Mouse (Mus musculus): ENCODE data around the gene Slc25a12. TPM values are rescaled to one million over a fixed set of nuclear protein-coding genes. Genes with fewer than 3 reads are reported as not detected.

Slc25a12 gene
- polyA plus RNA-seq, 1 experiment from 2014 or later: 73.8 TPM

GRCm38 (mm10) chr2:71371790-71372189, 4.2 kb upstream of the Slc25a12 start:
- H3K27ac ChIP-seq (replicated peaks): no peak overlapping the region
- no peaks in the 10 kb centered on the region for H3K36me3 ChIP-seq
- H3K27me3 ChIP-seq: no peaks in the 10 kb centered on the region
- H3K4me2 ChIP-seq: no peak overlapping the region
- no peak for ATAC-seq (ENCODE audit: low read depth)
- WGBS: 90% methylated on average over 5 of the region's 5 CpGs
- no peak overlapping the region for H3K9ac ChIP-seq
- peaks cover 5% of the 10 kb centered on the region for H3K4me1 ChIP-seq (replicated peaks)
- no peak overlapping the region for H3K4me3 ChIP-seq
- H3K9me3 ChIP-seq: no peaks in the 10 kb centered on the region

GRCm38 (mm10) chr2:71368086-71368485, 537 bp upstream of the Slc25a12 start:
- no peak overlapping the region for H3K9ac ChIP-seq
- H3K27ac ChIP-seq (replicated peaks): no peak overlapping the region
- no peak for ATAC-seq (ENCODE audit: low read depth)
- H3K4me3 ChIP-seq: peak overlapping the region; percentile 81
- H3K4me2 ChIP-seq: peak overlapping the region; percentile 70
- H3K36me3 ChIP-seq: no peaks in the 10 kb centered on the region
- peaks cover 22% of the 10 kb centered on the region for H3K4me1 ChIP-seq (replicated peaks)
- no peaks in the 10 kb centered on the region for H3K27me3 ChIP-seq
- 46% methylated on average over 8 of the region's 8 CpGs for WGBS
- no peaks in the 10 kb centered on the region for H3K9me3 ChIP-seq

GRCm38 (mm10) chr2:71366618-71367124, 878 bp downstream of the Slc25a12 start:
- peak; percentile 24; the same call in 1 of the 2 replicates for ATAC-seq (ENCODE audit: low read depth)
- Histone ChIP-seq H3K27ac (replicated peaks) (peak overlapping the region; percentile 84), H3K4me2 (peak overlapping the region; percentile 70), H3K9me3 (no peaks in the 10 kb centered on the region), H3K4me1 (replicated peaks) (peaks cover 22% of the 10 kb centered on the region), H3K36me3 (peaks cover 7% of the 10 kb centered on the region), H3K27me3 (no peaks in the 10 kb centered on the region), H3K4me3 (peak overlapping the region; percentile 81), H3K9ac (peak overlapping the region; percentile 86)
- WGBS: 26% methylated on average over 9 of the region's 9 CpGs

DNA sequence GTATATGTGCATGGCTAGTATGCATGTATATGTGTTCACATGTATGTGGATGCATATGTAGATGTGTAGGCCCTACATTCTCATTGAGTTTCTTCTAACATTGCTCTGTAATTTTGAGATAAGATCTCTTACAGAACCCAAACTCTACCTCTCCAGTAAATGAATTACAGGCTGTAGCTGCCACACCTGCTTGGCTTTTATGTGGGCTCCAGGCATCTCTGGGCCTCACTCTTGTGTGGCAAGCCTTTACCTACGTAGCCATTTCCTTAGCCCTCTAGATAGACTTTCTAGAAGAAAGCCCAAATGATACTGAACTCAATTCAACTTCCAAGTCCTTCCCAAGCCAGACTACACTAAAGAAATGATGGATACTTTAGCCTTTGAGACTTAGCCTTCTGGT, 7.4 kb downstream of the Slc25a12 start:
- ATAC-seq (ENCODE audit: low read depth): no peak
- Histone ChIP-seq H3K27me3 (no peaks in the 10 kb centered on the region), H3K4me2 (no peak overlapping the region), H3K36me3 (peaks cover 27% of the 10 kb centered on the region), H3K9me3 (no peaks in the 10 kb centered on the region), H3K9ac (no peak overlapping the region), H3K27ac (replicated peaks) (no peak overlapping the region), H3K4me1 (replicated peaks) (peaks cover 3% of the 10 kb centered on the region), H3K4me3 (no peak overlapping the region)
- 78% methylated on average over 1 of the region's 1 CpGs for WGBS

- WGBS: 97% methylated on average over 5 of the region's 5 CpGs
These were observed 9.2 kb downstream of the Slc25a12 start for GRCm38 (mm10) chr2:71358347-71358746.

DNA sequence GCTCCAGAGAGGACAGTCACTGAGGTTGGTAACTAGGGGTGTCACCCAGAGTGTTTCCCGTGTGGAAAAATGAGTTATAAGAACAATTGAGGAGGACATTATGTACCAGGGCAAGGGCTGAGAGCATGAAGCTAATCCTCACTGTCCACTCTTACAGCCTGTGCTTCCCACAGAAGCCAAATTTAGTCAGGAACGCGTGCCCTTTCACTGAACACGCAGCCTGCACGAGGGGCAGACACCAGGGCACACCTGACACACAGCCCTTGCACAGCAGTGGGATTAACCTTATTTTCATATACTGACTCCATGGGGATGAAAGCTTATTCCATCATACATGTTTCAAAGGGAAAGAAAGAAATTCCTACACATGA, 13.5 kb downstream of the Slc25a12 start:
- Histone ChIP-seq H3K9me3 (no peaks in the 10 kb centered on the region), H3K9ac (no peak overlapping the region), H3K36me3 (peaks cover 12% of the 10 kb centered on the region; the same call in 1 of the 2 replicates), H3K4me3 (no peak overlapping the region), H3K4me2 (no peak overlapping the region), H3K4me1 (replicated peaks) (no peaks in the 10 kb centered on the region), H3K27ac (replicated peaks) (no peak overlapping the region), H3K27me3 (no peaks in the 10 kb centered on the region)
- ATAC-seq (ENCODE audit: low read depth): no peak
- 76% methylated on average over 5 of the region's 5 CpGs for WGBS

More at GRCm38 (mm10) chr2:71358347-71358746, 9.2 kb downstream of the Slc25a12 start:
- Histone ChIP-seq H3K27me3 (no peaks in the 10 kb centered on the region), H3K9ac (no peak overlapping the region), H3K4me3 (no peak overlapping the region), H3K36me3 (peaks cover 27% of the 10 kb centered on the region), H3K4me1 (replicated peaks) (no peaks in the 10 kb centered on the region), H3K4me2 (no peak overlapping the region), H3K9me3 (no peaks in the 10 kb centered on the region), H3K27ac (replicated peaks) (no peak overlapping the region)
- ATAC-seq (ENCODE audit: low read depth): no peak

- 58% methylated on average over 10 of the region's 10 CpGs for WGBS
- H3K4me3 ChIP-seq: no peak overlapping the region
These were observed 14.1 kb downstream of the Slc25a12 start for GRCm38 (mm10) chr2:71353306-71354054.

GRCm38 (mm10) chr2:71351727-71351987, 15.9 kb downstream of the Slc25a12 start:
- WGBS: 87% methylated on average over 3 of the region's 3 CpGs

More at GRCm38 (mm10) chr2:71353306-71354054, 14.1 kb downstream of the Slc25a12 start:
- Histone ChIP-seq H3K36me3 (peaks cover 9% of the 10 kb centered on the region; the same call in 1 of the 2 replicates), H3K9me3 (no peaks in the 10 kb centered on the region), H3K9ac (no peak overlapping the region), H3K4me2 (no peak overlapping the region), H3K27me3 (no peaks in the 10 kb centered on the region), H3K27ac (replicated peaks) (no peak overlapping the region), H3K4me1 (replicated peaks) (no peaks in the 10 kb centered on the region)
- no peak for ATAC-seq (ENCODE audit: low read depth)

GRCm38 (mm10) chr2:71350904-71351726, 16.4 kb downstream of the Slc25a12 start:
- Histone ChIP-seq H3K4me2 (no peak overlapping the region), H3K27ac (replicated peaks) (no peak overlapping the region), H3K27me3 (no peaks in the 10 kb centered on the region), H3K4me1 (replicated peaks) (no peaks in the 10 kb centered on the region), H3K9ac (no peak overlapping the region), H3K36me3 (no peaks in the 10 kb centered on the region), H3K9me3 (no peaks in the 10 kb centered on the region), H3K4me3 (no peak overlapping the region)
- no peak for ATAC-seq (ENCODE audit: low read depth)
- 91% methylated on average over 11 of the region's 11 CpGs for WGBS

More at GRCm38 (mm10) chr2:71351727-71351987, 15.9 kb downstream of the Slc25a12 start:
- H3K9ac ChIP-seq: no peak overlapping the region
- no peaks in the 10 kb centered on the region for H3K4me1 ChIP-seq (replicated peaks)
- H3K4me2 ChIP-seq: no peak overlapping the region
- H3K4me3 ChIP-seq: no peak overlapping the region
- H3K9me3 ChIP-seq: no peaks in the 10 kb centered on the region
- no peaks in the 10 kb centered on the region for H3K36me3 ChIP-seq
- H3K27ac ChIP-seq (replicated peaks): no peak overlapping the region
- H3K27me3 ChIP-seq: no peaks in the 10 kb centered on the region
- no peak for ATAC-seq (ENCODE audit: low read depth)

- Histone ChIP-seq H3K27me3 (no peaks in the 10 kb centered on the region), H3K9ac (no peak overlapping the region), H3K4me1 (replicated peaks) (no peaks in the 10 kb centered on the region), H3K4me2 (no peak overlapping the region), H3K4me3 (no peak overlapping the region), H3K9me3 (no peaks in the 10 kb centered on the region), H3K27ac (replicated peaks) (no peak overlapping the region), H3K36me3 (no peaks in the 10 kb centered on the region)
- WGBS: 71% methylated on average over 7 of the region's 7 CpGs
- ATAC-seq (ENCODE audit: low read depth): no peak
These were observed 17.4 kb downstream of the Slc25a12 start for GRCm38 (mm10) chr2:71350181-71350580.

GRCm38 (mm10) chr2:71349511-71349910, 18.0 kb downstream of the Slc25a12 start:
- no peak overlapping the region for H3K4me2 ChIP-seq
- H3K4me3 ChIP-seq: no peak overlapping the region
- no peak overlapping the region for H3K9ac ChIP-seq
- no peaks in the 10 kb centered on the region for H3K4me1 ChIP-seq (replicated peaks)
- no peaks in the 10 kb centered on the region for H3K9me3 ChIP-seq
- WGBS: 83% methylated on average over 2 of the region's 2 CpGs
- no peak overlapping the region for H3K27ac ChIP-seq (replicated peaks)
- no peaks in the 10 kb centered on the region for H3K36me3 ChIP-seq
- no peak for ATAC-seq (ENCODE audit: low read depth)
- no peaks in the 10 kb centered on the region for H3K27me3 ChIP-seq

- Histone ChIP-seq H3K27ac (replicated peaks) (no peak overlapping the region), H3K4me3 (no peak overlapping the region), H3K36me3 (peaks cover 13% of the 10 kb centered on the region), H3K9me3 (no peaks in the 10 kb centered on the region), H3K27me3 (no peaks in the 10 kb centered on the region), H3K9ac (no peak overlapping the region), H3K4me2 (no peak overlapping the region), H3K4me1 (replicated peaks) (no peaks in the 10 kb centered on the region)
- 92% methylated on average over 20 of the region's 20 CpGs for WGBS
- ATAC-seq (ENCODE audit: low read depth): no peak
These were observed 19.6 kb downstream of the Slc25a12 start for GRCm38 (mm10) chr2:71347732-71348490.

Data from neural tube, embryonic 13.5 days (tissue).